Mouse (Mus musculus): Measurements from ENCODE around the gene Dnah14.

- TF ChIP-seq CTCF (IDR thresholded peaks at IDR 0.05; ENCODE audit: borderline replicate concordance, extremely low read depth, insufficient read depth, insufficient read length) = no peak
- TF ChIP-seq POLR2A (IDR thresholded peaks at IDR 0.05; ENCODE audit: borderline replicate concordance, extremely low read depth, insufficient read depth, insufficient read length, poor library complexity, severe bottlenecking) = no peak
Observed at GRCm38 (mm10) chr1:181623149-181623680, 46.9 kb downstream of the Dnah14 start.
